Mouse (Mus musculus): ENCODE results near the gene Abhd14b.

DNA sequence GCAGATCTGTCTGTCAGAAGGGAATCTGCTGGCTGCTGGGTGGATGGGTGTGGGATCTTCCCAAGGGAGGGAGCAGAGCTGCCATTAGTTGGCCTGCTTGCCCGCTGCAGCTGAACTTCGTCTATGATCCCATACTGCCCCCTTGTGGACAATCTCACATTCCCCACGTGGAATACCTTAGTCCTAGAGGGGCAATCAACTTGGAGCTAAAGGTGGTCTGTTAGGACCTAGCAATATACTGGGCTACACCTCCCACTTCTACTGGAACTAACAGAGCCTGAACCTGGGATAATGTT, 25.4 kb upstream of the Abhd14b start:
- TF ChIP-seq POLR2A (IDR thresholded peaks at IDR 0.05; ENCODE audit: low read depth, low read length) (no peak), CTCF (conservative IDR thresholded peaks at IDR 0.05; ENCODE audit: insufficient read depth, insufficient read length, low read depth, low read length) (peak; percentile 95)
